ENCODE assay signal across 26 mouse cellular contexts in genomic region chr7:25826029-25826428, GRCm38 (mm10). TPM values are rescaled to one million over a fixed set of nuclear protein-coding genes. Genes with fewer than 3 reads are reported as not detected.
DNase-seq lines count a peak whose midpoint lies in the region; ATAC-seq and TF ChIP-seq lines count a peak whose summit lies in the region.
"Had no signal": no experiment of that assay in that cellular context is flagged by ENCODE, and none has a peak within 500 bp of the region (broad histone marks: within the 10 kb centered on the region; RNA-seq: fewer than 3 reads in every experiment).

No protein-coding gene starts in this region.

- no peak for TF ChIP-seq EP300 in stomach, postnatal 0 days (optimal IDR thresholded peaks at IDR 0.05)

- H3K4me3 ChIP-seq in stomach, postnatal 0 days (ENCODE audit: low read depth, low read length): no peak overlapping the region
- H3K4me3 ChIP-seq in midbrain, embryonic 14.5 days (replicated peaks; ENCODE audit: low read depth, low read length): no peak overlapping the region
- H3K4me3 ChIP-seq: embryonic facial prominence, embryonic 13.5 days; erythroblast, embryonic 14.5 days; forebrain, embryonic 12.5 days; hindbrain, embryonic 15.5 days; midbrain, embryonic 10.5 days had no signal

- H3K27ac ChIP-seq in stomach, postnatal 0 days (replicated peaks): no peak overlapping the region
- no peak overlapping the region for H3K27ac ChIP-seq in midbrain, embryonic 14.5 days (replicated peaks; ENCODE audit: low read depth, low read length)
- H3K27ac ChIP-seq: forebrain, embryonic 12.5 days; hindbrain, embryonic 15.5 days; macrophage; midbrain, embryonic 10.5 days had no signal

- no peak overlapping the region for H3K9ac ChIP-seq in stomach, postnatal 0 days (ENCODE audit: low read length)
- no peak overlapping the region for H3K9ac ChIP-seq in midbrain, embryonic 14.5 days (replicated peaks; ENCODE audit: low read length)
- H3K9ac ChIP-seq: embryonic facial prominence, embryonic 13.5 days; forebrain, embryonic 12.5 days; hindbrain, embryonic 15.5 days; liver, postnatal 0 days had no signal

- H3K27me3 ChIP-seq in stomach, postnatal 0 days (ENCODE audit: control insufficient read depth, insufficient read depth, low read length): no peaks in the 10 kb centered on the region
- no peaks in the 10 kb centered on the region for H3K27me3 ChIP-seq in midbrain, embryonic 14.5 days (ENCODE audit: control insufficient read depth, insufficient read depth, low read length)
- H3K27me3 ChIP-seq: embryonic facial prominence, embryonic 13.5 days; forebrain, embryonic 12.5 days; hindbrain, embryonic 15.5 days; Patski had no signal

- H3K4me2 ChIP-seq in stomach, postnatal 0 days (replicated peaks; ENCODE audit: low read depth): no peak overlapping the region
- H3K4me2 ChIP-seq in midbrain, embryonic 14.5 days (ENCODE audit: low read length): no peak overlapping the region
- H3K4me2 ChIP-seq: forebrain, embryonic 12.5 days; hindbrain, embryonic 15.5 days had no signal

- peak; percentile 79 for DNase-seq in heart, adult 11 months
- no peak for DNase-seq in heart, postnatal 4 days
- peak; percentile 44 for DNase-seq in CD4-positive, CD25-positive, alpha-beta regulatory T cell, adult 2 months (ENCODE audit: low read depth, low spot score)
- DNase-seq in stomach, postnatal 0 days (ENCODE audit: low spot score): no peak
- DNase-seq in left cerebral cortex, adult 11 months (ENCODE audit: low spot score): no peak
- DNase-seq in midbrain, embryonic 14.5 days: no peak
- DNase-seq: adrenal gland, adult 8-10 months; cerebellum, adult 11-12 months; cerebellum, postnatal 25 days; gastrocnemius, postnatal 36 days; kidney, adult 11 months; kidney, postnatal 4 days; liver, postnatal 0 days; retina, postnatal 1 day; right cerebral cortex, postnatal 25 days had no signal

- no peaks in the 10 kb centered on the region for H3K36me3 ChIP-seq in stomach, postnatal 0 days (ENCODE audit: control insufficient read depth, insufficient read depth, low read length)
- no peaks in the 10 kb centered on the region for H3K36me3 ChIP-seq in midbrain, embryonic 14.5 days (ENCODE audit: control insufficient read depth, insufficient read depth, low read length)
- H3K36me3 ChIP-seq: embryonic facial prominence, embryonic 13.5 days; forebrain, embryonic 12.5 days; G1E; hindbrain, embryonic 15.5 days; midbrain, embryonic 10.5 days had no signal

- peak; percentile 55 for ATAC-seq in inflammation-experienced regulatory T-cells, adult 6 months
- ATAC-seq in stomach, postnatal 0 days (ENCODE audit: low FRiP score, low TSS enrichment): peak; percentile 86
- ATAC-seq in midbrain, embryonic 14.5 days (ENCODE audit: low FRiP score, low TSS enrichment): no peak
- ATAC-seq: liver, postnatal 0 days; lung, postnatal 0 days; Patski had no signal

- no peak for TF ChIP-seq CTCF in stomach, postnatal 0 days (IDR thresholded peaks at IDR 0.05; ENCODE audit: low read depth)

- WGBS in stomach, postnatal 0 days: 42% methylated on average over 6 of the region's 6 CpGs
- 89% methylated on average over 6 of the region's 6 CpGs for WGBS in midbrain, embryonic 14.5 days

- no peaks in the 10 kb centered on the region for H3K9me3 ChIP-seq in stomach, postnatal 0 days (ENCODE audit: control insufficient read depth, low read length)
- no peaks in the 10 kb centered on the region for H3K9me3 ChIP-seq in midbrain, embryonic 14.5 days (ENCODE audit: control insufficient read depth, low read length)
- H3K9me3 ChIP-seq: embryonic facial prominence, embryonic 13.5 days; forebrain, embryonic 12.5 days; G1E; hindbrain, embryonic 15.5 days; midbrain, embryonic 10.5 days had no signal

- no peaks in the 10 kb centered on the region for H3K4me1 ChIP-seq in stomach, postnatal 0 days (replicated peaks; ENCODE audit: control insufficient read depth, insufficient read depth)
- H3K4me1 ChIP-seq in midbrain, embryonic 14.5 days (ENCODE audit: control insufficient read depth, insufficient read depth, low read length): no peaks in the 10 kb centered on the region
- H3K4me1 ChIP-seq: forebrain, embryonic 12.5 days; hindbrain, embryonic 15.5 days; midbrain, embryonic 10.5 days had no signal

RNA-seq across cellular contexts. Expression of gene Cyp2s1, which starts 9.3 kb away (rescaled TPM):
- total RNA-seq in heart, postnatal 4 days (2021): 1 to 10 TPM; 7.5 to 8.7 TPM
- polyA plus RNA-seq in inflammation-experienced regulatory T-cells, adult 6 months (2017; shearing (Covaris generic)): 1 to 10 TPM; 2.9 to 4.1 (median 3.0) TPM
- polyA plus RNA-seq in stomach, postnatal 0 days (2015; fragmentation: Nextera tagmentation; extraction: Ambion mirVana): 166 and 195 TPM in 2 replicates
- polyA plus RNA-seq in midbrain, embryonic 14.5 days (2014; fragmentation: Nextera tagmentation; extraction: Ambion mirVana): 1.4 and 2.1 TPM in 2 replicates
- total RNA-seq: monocyte, adult 5-6 weeks had no signal
- polyA plus RNA-seq: erythroblast, embryonic 14.5 days; G1E had no signal

RNA-seq across cellular contexts. Expression of gene Axl, which starts 37.5 kb away (rescaled TPM):
- total RNA-seq in heart, postnatal 4 days (2021): 10 to 100 TPM; 79.5 to 90.3 TPM
- polyA plus RNA-seq in inflammation-experienced regulatory T-cells, adult 6 months (2017; shearing (Covaris generic)): 10 to 100 TPM; 18.6 to 32.5 (median 25.5) TPM
- polyA plus RNA-seq in stomach, postnatal 0 days (2015; fragmentation: Nextera tagmentation; extraction: Ambion mirVana): 52.8 and 53.4 TPM in 2 replicates
- 9.3 and 20.2 TPM in 2 replicates for polyA plus RNA-seq in midbrain, embryonic 14.5 days (2014; fragmentation: Nextera tagmentation; extraction: Ambion mirVana)
- polyA plus RNA-seq: G1E had no signal

Comparison
In these comparisons a context has a peak if more than half of its experiments do, and no peak if none do; other contexts are left out.
1. DNase-seq: peak in heart, adult 11 months (single experiment) and CD4-positive, CD25-positive, alpha-beta regulatory T cell, adult 2 months (single experiment); none in heart, postnatal 4 days (single experiment), stomach, postnatal 0 days (single experiment), left cerebral cortex, adult 11 months (single experiment) and midbrain, embryonic 14.5 days (single experiment).
2. RNA of gene Cyp2s1, which starts 9.3 kb away (polyA plus RNA-seq): 166 to 195 TPM in stomach, postnatal 0 days; 2.9 to 4.1 TPM in inflammation-experienced regulatory T-cells, adult 6 months and 1.4 to 2.1 TPM in midbrain, embryonic 14.5 days; every median in the first group is over 10 times any median in the second.